Mouse (Mus musculus) ES-Bruce4 (cell line): Measurements from ENCODE around the gene Hoxa1. TPM values are rescaled to one million over a fixed set of nuclear protein-coding genes. Genes with fewer than 3 reads are reported as not detected.

ENCODE experiments used
- H3K27ac ChIP-seq: 2 replicates; pipeline ENCODE4 v1.5.1; 2012; ENCODE audit warnings: low read length, inconsistent platforms; ENCODE audit not compliant: insufficient read depth
- H3K27me3 ChIP-seq: 2 replicates; pipeline ENCODE4 v1.6.1; 2012; ENCODE audit warnings: mild to moderate bottlenecking, low read length, inconsistent platforms; ENCODE audit not compliant: control insufficient read depth, poor library complexity, insufficient read depth, severe bottlenecking
- H3K36me3 ChIP-seq: 2 replicates; pipeline ENCODE4 v1.6.1; 2012; ENCODE audit warnings: inconsistent platforms, mild to moderate bottlenecking, low read length, moderate library complexity; ENCODE audit not compliant: control insufficient read depth, poor library complexity, insufficient read depth, severe bottlenecking
- H3K4me1 ChIP-seq: one replicate; pipeline ENCODE4 v1.8.1; 2011; ENCODE audit warnings: low read length; ENCODE audit not compliant: control insufficient read depth, insufficient read depth
- H3K4me3 ChIP-seq: 2 replicates; pipeline ENCODE4 v1.5.1; 2011; ENCODE audit warnings: low read depth, mild to moderate bottlenecking, low read length
- H3K9ac ChIP-seq: 2 replicates; pipeline ENCODE4 v1.6.1; 2012; ENCODE audit warnings: low read depth, mild to moderate bottlenecking, inconsistent platforms; ENCODE audit not compliant: poor library complexity, severe bottlenecking
- H3K9me3 ChIP-seq: replicated peaks from 2 replicates; pipeline ENCODE4 v1.6.1; 2012; ENCODE audit warnings: mild to moderate bottlenecking, low read length, inconsistent platforms; ENCODE audit not compliant: control insufficient read depth, poor library complexity, insufficient read depth, severe bottlenecking
- CTCF ChIP-seq: IDR thresholded peaks from one replicate; pipeline ENCODE4 v1.8.1; 2011; ENCODE audit warnings: low read depth, low read length
- EP300 ChIP-seq: IDR thresholded peaks from 2 replicates; pipeline ENCODE4 v1.6.1; 2011; ENCODE audit warnings: low read depth, low read length; ENCODE audit not compliant: insufficient read depth
- POLR2A ChIP-seq: IDR thresholded peaks from one replicate; pipeline ENCODE4 v1.8.1; 2011; ENCODE audit warnings: low read length; ENCODE audit not compliant: insufficient read depth
- polyA plus RNA-seq: library from polyadenylated mRNA; stranded (reverse); fragments of >200 nt; gene quantifications from 2 replicates; pipeline ENCODE4 v1.2.4, GENCODE M21; 2011; ENCODE audit warnings: low read depth; ENCODE audit not compliant: missing spikeins, insufficient read depth, insufficient read length

The Hoxa1 gene
- 2.7 and 2.9 TPM in 2 replicates for polyA plus RNA-seq

DNA sequence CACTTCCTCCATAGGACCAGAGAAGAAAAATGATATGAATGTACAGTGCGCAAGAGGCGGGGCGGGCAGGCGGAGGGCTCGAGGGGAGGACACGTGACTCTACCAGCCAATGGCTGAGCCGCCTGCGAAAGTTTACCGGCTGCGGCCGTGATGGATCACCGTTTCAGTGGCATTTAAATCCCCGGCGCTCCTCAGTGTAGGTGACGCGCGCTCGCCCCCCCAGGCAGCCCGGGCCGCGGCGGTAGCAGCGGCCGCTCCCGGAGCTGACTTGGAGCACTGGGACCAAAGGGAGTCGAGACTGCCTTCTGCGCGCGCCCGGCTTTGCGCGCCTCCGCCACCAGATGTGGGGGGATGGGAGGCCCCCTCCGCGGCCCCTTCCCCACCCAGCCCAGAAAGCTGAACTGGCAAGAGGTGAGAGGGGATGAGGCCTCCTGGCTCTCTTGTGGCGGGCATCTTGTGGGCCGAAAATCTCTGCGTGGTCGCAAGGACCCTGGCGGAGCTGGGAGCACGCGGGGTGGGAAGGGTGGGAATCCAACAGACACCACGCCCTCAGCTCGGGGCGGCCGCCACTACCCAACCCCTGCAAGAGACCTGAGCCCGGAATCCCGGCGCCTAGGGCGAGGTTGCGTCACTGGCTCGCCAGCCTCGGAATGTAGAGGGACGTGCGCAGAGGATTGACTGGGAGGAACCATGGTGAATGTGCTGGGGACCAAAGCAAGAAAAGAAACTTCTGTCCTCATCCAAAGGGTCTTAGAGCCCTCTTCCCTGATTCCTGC lies at the start of gene Hoxa1:
Hoxa1 (minus strand) TSS at position 42 of the 776 bp plus-strand sequence.
- Histone ChIP-seq H3K9me3 (no peaks in the 10 kb centered on the region), H3K36me3 (no peaks in the 10 kb centered on the region), H3K9ac (peak within 1 kb of the TSS; percentile 90), H3K27ac (no peak within 1 kb of the TSS), H3K4me1 (peaks cover 7% of the 10 kb centered on the region), H3K27me3 (peaks cover 21% of the 10 kb centered on the region), H3K4me3 (peak within 1 kb of the TSS; percentile 89)
- TF ChIP-seq POLR2A (no peak), EP300 (peak; percentile 77; the same call in 1 of the 2 replicates)

DNA sequence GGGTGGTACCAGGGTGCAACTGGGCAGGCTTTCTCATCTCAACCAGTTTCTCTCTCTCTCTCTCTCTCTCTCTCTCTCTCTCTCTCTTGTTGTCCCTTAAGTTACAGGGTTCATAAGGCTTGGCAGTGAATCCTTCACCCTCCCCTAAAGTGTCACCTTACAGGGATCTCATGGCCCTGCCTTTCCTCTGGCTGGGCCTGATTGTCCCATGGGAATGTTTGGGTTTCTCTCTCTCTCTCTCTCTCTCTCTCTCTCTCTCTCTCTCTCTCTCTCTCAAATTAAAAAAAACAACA lies 49.5 kb upstream of the Hoxa1 start:
- Histone ChIP-seq H3K27ac (no peak overlapping the region), H3K4me3 (no peak overlapping the region)

DNA sequence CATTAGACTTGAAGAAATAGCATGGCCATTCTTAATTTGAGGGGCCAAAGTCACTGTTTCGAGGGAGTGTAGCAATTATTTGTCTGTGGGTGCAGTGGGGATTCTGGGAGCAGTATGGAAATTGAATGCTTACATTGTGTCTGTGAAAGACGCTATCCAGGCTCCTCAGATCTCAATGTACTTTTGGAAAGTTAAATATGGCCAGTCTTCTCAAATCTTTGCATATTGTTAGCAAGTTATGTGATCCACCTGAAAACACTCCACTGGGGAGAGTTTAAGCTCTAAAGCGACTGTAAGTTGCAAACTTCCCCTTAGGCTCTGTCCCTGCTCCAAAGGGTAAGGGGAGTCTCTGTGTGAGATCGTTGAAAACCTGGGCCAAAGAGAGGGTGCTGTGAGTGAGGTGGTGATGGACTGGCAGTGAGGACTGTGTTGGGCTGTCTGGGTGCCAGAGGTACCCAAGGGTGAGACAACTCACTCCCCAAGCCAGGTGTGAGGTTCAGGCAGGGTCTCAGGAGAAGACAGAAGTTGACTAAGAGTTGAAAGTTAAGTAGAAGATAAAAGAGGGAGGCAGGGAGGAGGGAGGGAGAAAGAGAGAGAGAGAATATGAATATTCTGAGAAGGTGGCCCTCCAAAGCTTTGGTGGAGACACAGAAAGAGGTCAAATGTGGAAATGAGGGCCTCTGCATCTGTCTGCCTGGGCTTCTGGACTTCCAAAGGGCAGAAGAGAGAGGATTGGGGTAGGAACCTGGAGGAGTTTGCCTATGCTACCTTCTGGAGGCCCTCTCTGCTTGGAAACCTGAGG lies 49.0 kb upstream of the Hoxa1 start:
- H3K27me3 ChIP-seq: peaks cover 30% of the 10 kb centered on the region
- H3K27ac ChIP-seq: no peak overlapping the region
- no peaks in the 10 kb centered on the region for H3K36me3 ChIP-seq
- no peak overlapping the region for H3K4me3 ChIP-seq
- no peak for TF ChIP-seq EP300
- TF ChIP-seq POLR2A: no peak
- TF ChIP-seq CTCF: no peak
- H3K9ac ChIP-seq: no peak overlapping the region
- no peaks in the 10 kb centered on the region for H3K9me3 ChIP-seq
- H3K4me1 ChIP-seq: no peaks in the 10 kb centered on the region

More for the DNA sequence above, 49.5 kb upstream of the Hoxa1 start:
- TF ChIP-seq POLR2A (no peak), CTCF (no peak), EP300 (no peak)
- Histone ChIP-seq H3K4me1 (no peaks in the 10 kb centered on the region), H3K9me3 (no peaks in the 10 kb centered on the region), H3K27me3 (peaks cover 32% of the 10 kb centered on the region), H3K36me3 (no peaks in the 10 kb centered on the region), H3K9ac (no peak overlapping the region)

DNA sequence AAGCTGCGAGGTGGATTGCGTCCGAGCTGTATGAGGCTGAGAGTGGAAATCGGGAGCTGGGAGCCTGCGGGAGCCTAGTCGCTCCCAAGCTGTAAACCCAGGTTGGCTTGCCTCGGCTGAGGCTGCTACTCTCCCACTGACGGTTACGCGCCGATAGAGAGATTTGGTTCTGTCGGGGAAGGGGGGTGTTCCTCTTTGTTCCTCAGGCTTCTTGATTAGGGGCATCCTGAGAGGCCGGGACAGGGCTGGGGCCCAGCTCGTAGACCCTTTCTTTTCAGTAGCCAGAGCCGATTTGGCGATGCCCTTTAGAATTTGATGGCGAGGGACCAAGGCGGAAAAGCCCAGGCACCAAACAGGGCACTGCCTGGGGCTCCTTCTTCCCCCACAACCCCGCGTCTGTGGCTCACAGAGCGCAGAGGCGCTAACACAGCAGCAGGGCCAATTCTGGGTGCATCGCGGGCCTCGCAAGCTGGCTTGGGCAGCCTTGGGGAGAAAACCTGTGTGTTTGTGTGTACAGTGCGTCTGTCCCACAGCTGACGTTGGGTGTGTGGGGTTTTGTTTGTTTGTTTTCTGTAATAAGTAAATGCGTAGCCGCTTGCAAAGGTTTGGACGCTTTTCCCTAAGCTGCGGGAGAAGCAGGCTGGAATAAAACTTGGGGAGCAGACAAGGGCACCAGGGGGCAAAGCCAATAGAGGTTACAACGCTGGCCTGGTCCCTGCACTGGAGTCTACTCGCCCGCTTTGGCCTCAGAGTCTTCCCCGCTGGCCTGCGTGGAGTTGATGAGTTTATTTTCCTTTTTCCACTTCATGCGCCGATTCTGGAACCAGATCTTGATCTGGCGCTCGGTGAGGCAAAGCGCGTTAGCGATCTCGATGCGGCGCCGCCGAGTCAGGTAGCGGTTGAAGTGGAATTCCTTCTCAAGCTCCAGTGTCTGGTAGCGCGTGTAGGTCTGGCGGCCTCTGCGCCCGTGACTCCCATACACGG lies 47.8 kb upstream of the Hoxa1 start:
- no peak for TF ChIP-seq CTCF
- TF ChIP-seq POLR2A: no peak
- TF ChIP-seq EP300: no peak
- Histone ChIP-seq H3K27ac (no peak overlapping the region), H3K27me3 (peaks cover 38% of the 10 kb centered on the region), H3K36me3 (no peaks in the 10 kb centered on the region), H3K9me3 (no peaks in the 10 kb centered on the region), H3K9ac (0 out of 2 replicates have a peak overlapping the region, but pooled peaks have one; percentile 4), H3K4me3 (peak overlapping the region; percentile 7; the same call in 1 of the 2 replicates), H3K4me1 (no peaks in the 10 kb centered on the region)

DNA sequence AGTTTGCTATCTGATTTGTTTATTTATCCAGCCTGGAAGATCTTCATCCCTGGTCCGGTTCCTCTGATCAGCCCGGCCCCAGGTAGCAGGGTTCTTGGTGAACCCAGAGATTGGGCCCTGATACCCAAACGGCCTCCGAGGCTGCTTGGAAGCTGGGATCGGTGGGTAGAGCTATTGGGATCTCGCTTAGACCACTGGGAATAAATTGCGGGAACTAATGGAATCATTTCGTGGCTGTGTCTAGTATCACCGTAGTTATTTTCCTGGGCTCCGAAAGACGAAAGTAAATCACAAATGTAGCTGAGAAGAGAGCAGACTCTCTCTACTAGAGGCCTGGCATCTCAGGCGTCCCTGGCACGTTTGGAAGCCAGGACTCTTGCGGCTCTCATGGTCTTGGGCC lies 47.1 kb upstream of the Hoxa1 start:
- Histone ChIP-seq H3K9ac (0 out of 2 replicates have a peak overlapping the region, but pooled peaks have one; percentile 4), H3K4me1 (no peaks in the 10 kb centered on the region), H3K4me3 (no peak overlapping the region)

More for the DNA sequence above, 47.1 kb upstream of the Hoxa1 start:
- H3K36me3 ChIP-seq: no peaks in the 10 kb centered on the region
- H3K9me3 ChIP-seq: no peaks in the 10 kb centered on the region
- TF ChIP-seq CTCF: no peak
- no peak for TF ChIP-seq EP300
- no peak for TF ChIP-seq POLR2A
- H3K27ac ChIP-seq: no peak overlapping the region
- peaks cover 39% of the 10 kb centered on the region for H3K27me3 ChIP-seq
